In the genomic region with DNA sequence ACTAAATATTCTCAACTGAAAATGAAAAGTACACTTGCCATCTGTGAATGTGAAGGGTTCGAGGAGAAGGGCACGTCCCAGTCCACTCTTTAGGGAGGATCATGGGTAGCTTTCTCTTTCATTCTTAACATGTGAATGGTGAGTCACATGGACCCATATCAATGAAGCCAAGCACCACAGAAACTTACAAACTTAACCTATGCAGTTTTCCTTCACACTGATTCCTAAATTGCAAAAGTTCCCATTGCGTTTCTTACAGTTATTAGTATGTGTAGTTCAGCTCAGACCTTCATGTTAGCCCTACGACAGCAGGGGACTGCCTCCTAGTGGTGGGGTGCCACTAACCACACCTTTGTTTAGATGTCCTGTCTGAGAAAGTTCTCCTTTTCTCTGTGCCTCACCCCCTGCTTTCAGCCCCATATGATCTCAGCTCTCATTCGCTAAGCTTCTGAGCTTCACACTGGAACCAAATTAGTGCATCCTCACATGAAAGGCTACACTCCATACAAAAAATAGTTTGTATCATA, we compare ENCODE assay signal across 14 mouse cellular contexts. TPM values are rescaled to one million over a fixed set of nuclear protein-coding genes. Genes with fewer than 3 reads are reported as not detected.
DNase-seq lines count a peak whose midpoint lies in the region; ATAC-seq and TF ChIP-seq lines count a peak whose summit lies in the region.
"Had no signal": no experiment of that assay in that cellular context is flagged by ENCODE, and none has a peak within 500 bp of the region (broad histone marks: within the 10 kb centered on the region; RNA-seq: fewer than 3 reads in every experiment).

No protein-coding gene starts in this region.

- H3K4me3 ChIP-seq in embryonic facial prominence, embryonic 12.5 days = no peak overlapping the region
- H3K4me3 ChIP-seq in embryonic facial prominence, embryonic 10.5 days = no peak overlapping the region
- H3K4me3 ChIP-seq in liver, embryonic 14.5 days (ENCODE audit: insufficient read depth in 1 of 2, low read depth in 2 of 2, low read length in 2 of 2) = no peak overlapping the region
- H3K4me3 ChIP-seq in liver, embryonic 12.5 days = no peak overlapping the region
- no peak overlapping the region for H3K4me3 ChIP-seq in ES-Bruce4 (ENCODE audit: low read depth, low read length)
- H3K4me3 ChIP-seq: megakaryocyte, embryonic 14.5 days; neural tube, embryonic 12.5 days had no signal

- H3K4me1 ChIP-seq in embryonic facial prominence, embryonic 12.5 days = no peaks in the 10 kb centered on the region
- H3K4me1 ChIP-seq in embryonic facial prominence, embryonic 10.5 days = no peaks in the 10 kb centered on the region
- H3K4me1 ChIP-seq in liver, embryonic 14.5 days (replicated peaks; ENCODE audit: control insufficient read depth in 2 of 2, insufficient read depth in 2 of 2, low read length in 1 of 2) = no peaks in the 10 kb centered on the region
- H3K4me1 ChIP-seq in liver, embryonic 12.5 days = no peaks in the 10 kb centered on the region
- no peaks in the 10 kb centered on the region for H3K4me1 ChIP-seq in ES-Bruce4 (ENCODE audit: control insufficient read depth, insufficient read depth, low read length)
- H3K4me1 ChIP-seq: megakaryocyte, embryonic 14.5 days; neural tube, embryonic 12.5 days had no signal

- no peak overlapping the region for H3K9ac ChIP-seq in embryonic facial prominence, embryonic 12.5 days
- H3K9ac ChIP-seq in liver, embryonic 14.5 days (replicated peaks) = no peak overlapping the region
- H3K9ac ChIP-seq in liver, embryonic 12.5 days = no peak overlapping the region
- H3K9ac ChIP-seq in ES-Bruce4 (ENCODE audit: low read depth, poor library complexity, severe bottlenecking) = no peak overlapping the region
- H3K9ac ChIP-seq: neural tube, embryonic 12.5 days had no signal

- peak; percentile 56; the same call in 1 of the 2 replicates for ATAC-seq in embryonic facial prominence, embryonic 12.5 days (ENCODE audit: insufficient number of reproducible peaks, insufficient read depth, low FRiP score, low TSS enrichment)
- no peak for ATAC-seq in liver, embryonic 14.5 days (ENCODE audit: insufficient read depth)
- ATAC-seq in liver, embryonic 12.5 days = no peak
- ATAC-seq in megakaryocyte progenitor cell, adult 5-6 weeks (replicated peaks; ENCODE audit: poor library complexity) = peak; percentile 42; the same call in 1 of the 2 replicates
- no peak for ATAC-seq in monocyte, adult 5-6 weeks (replicated peaks; ENCODE audit: insufficient number of reproducible peaks, low FRiP score, low TSS enrichment, poor library complexity, severe bottlenecking)

- no peak for TF ChIP-seq POLR2A in ES-Bruce4 (IDR thresholded peaks at IDR 0.05; ENCODE audit: insufficient read depth, low read length)

- no peaks in the 10 kb centered on the region for H3K27me3 ChIP-seq in embryonic facial prominence, embryonic 12.5 days
- H3K27me3 ChIP-seq in embryonic facial prominence, embryonic 10.5 days (replicated peaks; ENCODE audit: low read depth, poor library complexity, severe bottlenecking) = no peaks in the 10 kb centered on the region
- no peaks in the 10 kb centered on the region for H3K27me3 ChIP-seq in liver, embryonic 14.5 days (ENCODE audit: control insufficient read depth, insufficient read depth, low read length)
- H3K27me3 ChIP-seq in liver, embryonic 12.5 days (replicated peaks) = no peaks in the 10 kb centered on the region
- H3K27me3 ChIP-seq in ES-Bruce4 (ENCODE audit: control insufficient read depth, insufficient read depth, low read length, poor library complexity, severe bottlenecking) = no peaks in the 10 kb centered on the region
- H3K27me3 ChIP-seq: megakaryocyte, embryonic 14.5 days; neural tube, embryonic 12.5 days had no signal

- no peak for DNase-seq in embryonic facial prominence, embryonic 10.5 days (ENCODE audit: low spot score)
- DNase-seq in liver, embryonic 14.5 days (ENCODE audit: low read depth in 3 of 3, low spot score in 3 of 3) = no peak
- DNase-seq in left cerebral cortex, postnatal 25 days (ENCODE audit: low spot score in 2 of 2) = no peak
- DNase-seq: cerebellum, postnatal 36 days; gastrocnemius, postnatal 25 days; kidney, adult 11 months; layer of hippocampus, adult 9-11 months had no signal

- H3K27ac ChIP-seq in embryonic facial prominence, embryonic 12.5 days = no peak overlapping the region
- H3K27ac ChIP-seq in embryonic facial prominence, embryonic 10.5 days (replicated peaks) = no peak overlapping the region
- H3K27ac ChIP-seq in liver, embryonic 14.5 days = no peak overlapping the region
- no peak overlapping the region for H3K27ac ChIP-seq in liver, embryonic 12.5 days
- H3K27ac ChIP-seq in ES-Bruce4 (ENCODE audit: insufficient read depth, low read length) = no peak overlapping the region
- H3K27ac ChIP-seq: neural tube, embryonic 12.5 days had no signal

- no peak for TF ChIP-seq EP300 in liver, embryonic 14.5 days (IDR thresholded peaks at IDR 0.05; ENCODE audit: low read depth)
- no peak for TF ChIP-seq EP300 in ES-Bruce4 (IDR thresholded peaks at IDR 0.05; ENCODE audit: insufficient read depth, low read depth, low read length)

- WGBS in embryonic facial prominence, embryonic 12.5 days = 78% methylated on average over 5 of the region's 5 CpGs
- 74% methylated on average over 5 of the region's 5 CpGs for WGBS in embryonic facial prominence, embryonic 10.5 days
- 44% methylated on average over 5 of the region's 5 CpGs for WGBS in liver, embryonic 14.5 days (ENCODE audit: insufficient replicate concordance)
- 56% methylated on average over 5 of the region's 5 CpGs for WGBS in liver, embryonic 12.5 days (ENCODE audit: insufficient replicate concordance)

- intact Hi-C loops in left cerebral cortex, postnatal 25 days (cut with DNase I) = loop anchor here (10.0 kb wide), 1 partner anchor 309 kb away; no protein-coding TSS in a partner anchor

- no peak overlapping the region for H3K4me2 ChIP-seq in embryonic facial prominence, embryonic 12.5 days (replicated peaks)
- no peak overlapping the region for H3K4me2 ChIP-seq in liver, embryonic 14.5 days (ENCODE audit: low read depth)
- H3K4me2 ChIP-seq in liver, embryonic 12.5 days = no peak overlapping the region
- H3K4me2 ChIP-seq: neural tube, embryonic 12.5 days had no signal

- TF ChIP-seq CTCF in liver, embryonic 14.5 days (IDR thresholded peaks at IDR 0.05; ENCODE audit: low read depth) = peak; percentile 40
- peak; percentile 63 for TF ChIP-seq CTCF in ES-Bruce4 (IDR thresholded peaks at IDR 0.05; ENCODE audit: low read depth, low read length)

- no peaks in the 10 kb centered on the region for H3K36me3 ChIP-seq in embryonic facial prominence, embryonic 12.5 days
- H3K36me3 ChIP-seq in embryonic facial prominence, embryonic 10.5 days (replicated peaks) = no peaks in the 10 kb centered on the region
- H3K36me3 ChIP-seq in liver, embryonic 14.5 days (replicated peaks; ENCODE audit: control insufficient read depth, insufficient read depth, low read depth) = no peaks in the 10 kb centered on the region
- H3K36me3 ChIP-seq in liver, embryonic 12.5 days = no peaks in the 10 kb centered on the region
- no peaks in the 10 kb centered on the region for H3K36me3 ChIP-seq in ES-Bruce4 (ENCODE audit: control insufficient read depth, insufficient read depth, low read length, poor library complexity, severe bottlenecking)
- H3K36me3 ChIP-seq: neural tube, embryonic 12.5 days had no signal

- H3K9me3 ChIP-seq in embryonic facial prominence, embryonic 12.5 days = no peaks in the 10 kb centered on the region
- H3K9me3 ChIP-seq in embryonic facial prominence, embryonic 10.5 days = no peaks in the 10 kb centered on the region
- no peaks in the 10 kb centered on the region for H3K9me3 ChIP-seq in liver, embryonic 14.5 days (ENCODE audit: control insufficient read depth, low read length)
- H3K9me3 ChIP-seq in liver, embryonic 12.5 days (replicated peaks) = no peaks in the 10 kb centered on the region
- H3K9me3 ChIP-seq in ES-Bruce4 (replicated peaks; ENCODE audit: control insufficient read depth, insufficient read depth, low read length, poor library complexity, severe bottlenecking) = 0 out of 2 replicates have a peak, but pooled peaks cover 5% of the 10 kb centered on the region
- H3K9me3 ChIP-seq: neural tube, embryonic 12.5 days had no signal

RNA-seq across cellular contexts. Expression of a gene that starts 28.6 kb away (rescaled TPM):
- polyA plus RNA-seq in embryonic facial prominence, embryonic 12.5 days (2016; fragmentation: Nextera tagmentation; extraction: Ambion mirVana) = 4.5 and 6.3 TPM in 2 replicates
- polyA plus RNA-seq in embryonic facial prominence, embryonic 10.5 days (2016; fragmentation: Nextera tagmentation; extraction: Ambion mirVana) = 7.3 and 7.6 TPM in 2 replicates
- 0.08 TPM in 1 of 2 replicates, not detected in the other for polyA plus RNA-seq in liver, embryonic 14.5 days (2012; rRNA removed)
- polyA plus RNA-seq in liver, embryonic 14.5 days (2014; fragmentation: Nextera tagmentation; extraction: Ambion mirVana) = not detected in 2 replicates
- polyA plus RNA-seq in liver, embryonic 12.5 days (2016; fragmentation: Nextera tagmentation; extraction: Ambion mirVana) = not detected in 2 replicates
- 0.40 and 0.60 TPM in 2 replicates for polyA plus RNA-seq in ES-Bruce4 (2011; ENCODE audit: insufficient read depth, insufficient read length, low read depth, missing spikeins)
- not detected in 2 replicates for total RNA-seq in megakaryocyte progenitor cell, adult 5-6 weeks (2015)
- not detected in 2 replicates for total RNA-seq in megakaryocyte progenitor cell, adult 5-6 weeks (2017)
- not detected in 3 replicates for total RNA-seq in monocyte, adult 5-6 weeks (2017)
- total RNA-seq in left cerebral cortex, postnatal 25 days (2021) = 1 to 10 TPM; 6.0 to 6.3 TPM
- total RNA-seq: gastrocnemius, postnatal 25 days had no signal
- polyA plus RNA-seq: neural tube, embryonic 12.5 days had no signal

Comparison
In these comparisons a context has a peak if more than half of its experiments do, and no peak if none do; other contexts are left out.
1. ATAC-seq: peak in embryonic facial prominence, embryonic 12.5 days (single experiment) and megakaryocyte progenitor cell, adult 5-6 weeks (single experiment); none in liver, embryonic 14.5 days (single experiment), liver, embryonic 12.5 days (single experiment) and monocyte, adult 5-6 weeks (single experiment).